Mouse (Mus musculus): ENCODE measurements around the gene Amigo3. TPM values are rescaled to one million over a fixed set of nuclear protein-coding genes. Genes with fewer than 3 reads are reported as not detected.

Gene Amigo3
- polyA plus RNA-seq, 1 experiment from 2014 or later, result 1.5 TPM

- 0 out of 2 replicates have a peak overlapping the region, but pooled peaks have one; percentile 23 for H3K9ac ChIP-seq
- 0 out of 2 replicates have a peak overlapping the region, but pooled peaks have one; percentile 56 for H3K4me2 ChIP-seq
- peaks cover 81% of the 10 kb centered on the region for H3K36me3 ChIP-seq (replicated peaks)
- no peak overlapping the region for H3K4me3 ChIP-seq (replicated peaks)
- H3K27me3 ChIP-seq, result no peaks in the 10 kb centered on the region
- WGBS (ENCODE audit: insufficient replicate concordance), result 66% methylated on average over 7 of the region's 7 CpGs
- peaks cover 63% of the 10 kb centered on the region for H3K4me1 ChIP-seq (replicated peaks)
- H3K9me3 ChIP-seq (replicated peaks), result no peaks in the 10 kb centered on the region
- H3K27ac ChIP-seq (replicated peaks), result peak overlapping the region; percentile 53
- no peak for ATAC-seq (ENCODE audit: insufficient read depth)
These were observed 548 bp upstream of the Amigo3 start for GRCm38 (mm10) chr9:108052411-108052810.

GRCm38 (mm10) chr9:108053665-108054225 is 786 bp downstream of the Amigo3 start:
- WGBS (ENCODE audit: insufficient replicate concordance), result 91% methylated on average over 15 of the region's 15 CpGs

GRCm38 (mm10) chr9:108054331-108055040 is 1.5 kb downstream of the Amigo3 start:
- H3K9ac ChIP-seq, result no peak overlapping the region
- no peak for ATAC-seq (ENCODE audit: insufficient read depth)
- H3K4me2 ChIP-seq, result no peak overlapping the region
- H3K9me3 ChIP-seq (replicated peaks), result no peaks in the 10 kb centered on the region
- H3K4me3 ChIP-seq (replicated peaks), result no peak overlapping the region
- WGBS (ENCODE audit: insufficient replicate concordance), result 88% methylated on average over 22 of the region's 22 CpGs
- H3K4me1 ChIP-seq (replicated peaks), result peaks cover 48% of the 10 kb centered on the region
- H3K36me3 ChIP-seq (replicated peaks), result peaks cover 98% of the 10 kb centered on the region
- no peaks in the 10 kb centered on the region for H3K27me3 ChIP-seq
- H3K27ac ChIP-seq (replicated peaks), result no peak overlapping the region

More at GRCm38 (mm10) chr9:108053665-108054225, 786 bp downstream of the Amigo3 start:
- no peak for ATAC-seq (ENCODE audit: insufficient read depth)
- Histone ChIP-seq H3K9me3 (replicated peaks) (no peaks in the 10 kb centered on the region), H3K4me3 (replicated peaks) (no peak overlapping the region), H3K27ac (replicated peaks) (no peak overlapping the region), H3K4me2 (0 out of 2 replicates have a peak overlapping the region, but pooled peaks have one; percentile 56), H3K4me1 (replicated peaks) (peaks cover 50% of the 10 kb centered on the region), H3K9ac (no peak overlapping the region), H3K27me3 (no peaks in the 10 kb centered on the region), H3K36me3 (replicated peaks) (peaks cover 91% of the 10 kb centered on the region)

GRCm38 (mm10) chr9:108055061-108055460 is 2.1 kb downstream of the Amigo3 start:
- no peak for ATAC-seq (ENCODE audit: insufficient read depth)
- Histone ChIP-seq H3K4me1 (replicated peaks) (peaks cover 42% of the 10 kb centered on the region), H3K9ac (no peak overlapping the region), H3K27me3 (no peaks in the 10 kb centered on the region), H3K27ac (replicated peaks) (0 out of 2 replicates have a peak overlapping the region, but pooled peaks have one; percentile 11), H3K4me2 (no peak overlapping the region), H3K9me3 (replicated peaks) (no peaks in the 10 kb centered on the region), H3K4me3 (replicated peaks) (no peak overlapping the region), H3K36me3 (replicated peaks) (peaks cover 100% of the 10 kb centered on the region)
- 48% methylated on average over 1 of the region's 1 CpGs for WGBS (ENCODE audit: insufficient replicate concordance)

GRCm38 (mm10) chr9:108055661-108056237 is 2.8 kb downstream of the Amigo3 start:
- Histone ChIP-seq H3K27ac (replicated peaks) (no peak overlapping the region), H3K4me3 (replicated peaks) (no peak overlapping the region), H3K9ac (no peak overlapping the region), H3K27me3 (no peaks in the 10 kb centered on the region), H3K36me3 (replicated peaks) (peaks cover 100% of the 10 kb centered on the region), H3K4me1 (replicated peaks) (peaks cover 37% of the 10 kb centered on the region), H3K4me2 (no peak overlapping the region), H3K9me3 (replicated peaks) (no peaks in the 10 kb centered on the region)
- ATAC-seq (ENCODE audit: insufficient read depth), result no peak
- WGBS (ENCODE audit: insufficient replicate concordance), result 97% methylated on average over 6 of the region's 6 CpGs

- 89% methylated on average over 28 of the region's 28 CpGs for WGBS (ENCODE audit: insufficient replicate concordance)
- Histone ChIP-seq H3K27ac (replicated peaks) (no peak overlapping the region), H3K9me3 (replicated peaks) (no peaks in the 10 kb centered on the region)
These were observed 3.7 kb downstream of the Amigo3 start for GRCm38 (mm10) chr9:108056361-108057261.

GRCm38 (mm10) chr9:108057262-108057562 is 4.3 kb downstream of the Amigo3 start:
- peaks cover 100% of the 10 kb centered on the region for H3K36me3 ChIP-seq (replicated peaks)
- no peaks in the 10 kb centered on the region for H3K9me3 ChIP-seq (replicated peaks)
- no peaks in the 10 kb centered on the region for H3K27me3 ChIP-seq
- no peak overlapping the region for H3K4me3 ChIP-seq (replicated peaks)
- no peak overlapping the region for H3K9ac ChIP-seq
- WGBS (ENCODE audit: insufficient replicate concordance), result 82% methylated on average over 5 of the region's 5 CpGs
- H3K27ac ChIP-seq (replicated peaks), result no peak overlapping the region
- no peak overlapping the region for H3K4me2 ChIP-seq
- ATAC-seq (ENCODE audit: insufficient read depth), result no peak
- H3K4me1 ChIP-seq (replicated peaks), result peaks cover 35% of the 10 kb centered on the region

More at GRCm38 (mm10) chr9:108056361-108057261, 3.7 kb downstream of the Amigo3 start:
- Histone ChIP-seq H3K27me3 (no peaks in the 10 kb centered on the region), H3K4me1 (replicated peaks) (peaks cover 37% of the 10 kb centered on the region), H3K4me3 (replicated peaks) (no peak overlapping the region), H3K9ac (no peak overlapping the region), H3K36me3 (replicated peaks) (peaks cover 100% of the 10 kb centered on the region), H3K4me2 (no peak overlapping the region)
- ATAC-seq (ENCODE audit: insufficient read depth), result no peak

GRCm38 (mm10) chr9:108058291-108058690 is 5.3 kb downstream of the Amigo3 start:
- Histone ChIP-seq H3K4me2 (no peak overlapping the region), H3K9me3 (replicated peaks) (no peaks in the 10 kb centered on the region), H3K27ac (replicated peaks) (no peak overlapping the region), H3K4me1 (replicated peaks) (peaks cover 34% of the 10 kb centered on the region), H3K36me3 (replicated peaks) (peaks cover 100% of the 10 kb centered on the region), H3K4me3 (replicated peaks) (no peak overlapping the region), H3K27me3 (no peaks in the 10 kb centered on the region), H3K9ac (no peak overlapping the region)
- no peak for ATAC-seq (ENCODE audit: insufficient read depth)
- 97% methylated on average over 9 of the region's 9 CpGs for WGBS (ENCODE audit: insufficient replicate concordance)

GRCm38 (mm10) chr9:108062142-108062541 is 9.2 kb downstream of the Amigo3 start:
- Histone ChIP-seq H3K9ac (no peak overlapping the region), H3K36me3 (replicated peaks) (peaks cover 100% of the 10 kb centered on the region), H3K27me3 (no peaks in the 10 kb centered on the region), H3K4me1 (replicated peaks) (peaks cover 25% of the 10 kb centered on the region), H3K9me3 (replicated peaks) (no peaks in the 10 kb centered on the region), H3K4me2 (no peak overlapping the region), H3K27ac (replicated peaks) (no peak overlapping the region), H3K4me3 (replicated peaks) (no peak overlapping the region)
- no peak for ATAC-seq (ENCODE audit: insufficient read depth)
- WGBS (ENCODE audit: insufficient replicate concordance), result 89% methylated on average over 3 of the region's 3 CpGs

GRCm38 (mm10) chr9:108063361-108063760 is 10.4 kb downstream of the Amigo3 start:
- no peaks in the 10 kb centered on the region for H3K9me3 ChIP-seq (replicated peaks)
- 79% methylated on average over 12 of the region's 12 CpGs for WGBS (ENCODE audit: insufficient replicate concordance)

More at GRCm38 (mm10) chr9:108063361-108063760, 10.4 kb downstream of the Amigo3 start:
- ATAC-seq (ENCODE audit: insufficient read depth), result no peak
- Histone ChIP-seq H3K27me3 (no peaks in the 10 kb centered on the region), H3K4me3 (replicated peaks) (no peak overlapping the region), H3K36me3 (replicated peaks) (peaks cover 100% of the 10 kb centered on the region), H3K27ac (replicated peaks) (no peak overlapping the region), H3K4me1 (replicated peaks) (peaks cover 33% of the 10 kb centered on the region), H3K4me2 (no peak overlapping the region), H3K9ac (no peak overlapping the region)

Data from liver, embryonic 15.5 days (tissue).